Mouse (Mus musculus): ENCODE measurements around the gene Fam206a. TPM values are rescaled to one million over a fixed set of nuclear protein-coding genes. Genes with fewer than 3 reads are reported as not detected.

Gene Fam206a
- polyA plus RNA-seq, 1 experiment: 12.5 TPM

DNA sequence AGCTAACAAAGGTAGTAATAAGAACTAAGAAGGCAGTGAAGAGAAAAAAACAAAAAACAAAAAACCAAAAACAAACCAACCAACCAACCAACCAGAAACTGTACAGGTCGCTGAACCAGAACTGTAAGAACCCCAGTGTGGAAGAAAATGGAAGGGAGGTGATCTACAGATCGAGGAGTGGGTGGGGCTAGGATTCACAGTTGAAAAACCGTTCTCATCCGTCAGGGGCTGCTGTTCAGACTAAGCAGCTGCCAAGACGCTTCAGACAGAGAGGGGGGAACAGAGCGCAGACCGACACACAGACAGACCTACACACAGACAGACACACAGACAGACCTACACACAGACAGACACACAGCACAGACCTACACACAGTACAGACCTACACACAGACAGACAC lies 40.4 kb downstream of the Fam206a start:
- no peak for DNase-seq (ENCODE audit: extremely low spot score in 1 of 2, low spot score in 1 of 2)

DNA sequence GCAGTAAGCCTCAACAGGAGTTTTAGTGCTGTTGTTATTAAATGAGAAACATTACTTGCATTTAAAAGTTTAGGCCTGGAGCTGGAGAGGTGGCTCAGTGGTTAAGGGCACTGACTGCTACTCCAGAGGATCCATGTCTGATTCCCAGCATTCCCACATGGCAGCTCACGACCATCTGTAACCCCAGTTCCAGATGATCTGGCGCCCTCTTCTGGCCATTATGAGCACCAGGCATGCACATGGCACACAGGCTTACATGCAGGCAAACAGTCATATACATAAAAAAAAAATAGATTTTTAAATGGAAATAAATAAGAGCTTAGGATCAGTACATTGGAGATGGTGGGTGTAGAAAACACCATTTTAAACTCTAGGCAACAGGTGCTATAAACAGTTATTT lies 41.8 kb downstream of the Fam206a start:
- DNase-seq (ENCODE audit: extremely low spot score in 1 of 2, low spot score in 1 of 2): no peak

DNA sequence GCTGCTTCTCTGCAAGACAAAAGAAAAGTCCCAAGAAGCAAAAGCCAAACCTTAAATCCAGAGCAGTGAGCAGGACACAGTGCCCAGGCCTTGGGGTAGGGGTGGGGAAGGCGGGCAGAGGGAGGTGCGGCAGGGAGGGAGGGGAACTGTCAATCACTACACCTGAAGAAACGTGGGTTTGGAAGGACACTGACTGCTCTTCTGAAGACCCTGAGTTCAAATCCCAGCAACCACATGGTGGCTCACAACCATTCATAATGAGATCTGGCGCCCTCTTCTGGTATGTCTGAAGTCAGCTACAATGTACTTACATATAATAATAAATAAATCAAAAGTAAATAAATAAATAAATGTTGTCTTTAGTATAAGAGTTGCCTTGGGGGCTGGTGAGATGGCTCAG lies 42.8 kb downstream of the Fam206a start:
- DNase-seq (ENCODE audit: extremely low spot score in 1 of 2, low spot score in 1 of 2): no peak

DNA sequence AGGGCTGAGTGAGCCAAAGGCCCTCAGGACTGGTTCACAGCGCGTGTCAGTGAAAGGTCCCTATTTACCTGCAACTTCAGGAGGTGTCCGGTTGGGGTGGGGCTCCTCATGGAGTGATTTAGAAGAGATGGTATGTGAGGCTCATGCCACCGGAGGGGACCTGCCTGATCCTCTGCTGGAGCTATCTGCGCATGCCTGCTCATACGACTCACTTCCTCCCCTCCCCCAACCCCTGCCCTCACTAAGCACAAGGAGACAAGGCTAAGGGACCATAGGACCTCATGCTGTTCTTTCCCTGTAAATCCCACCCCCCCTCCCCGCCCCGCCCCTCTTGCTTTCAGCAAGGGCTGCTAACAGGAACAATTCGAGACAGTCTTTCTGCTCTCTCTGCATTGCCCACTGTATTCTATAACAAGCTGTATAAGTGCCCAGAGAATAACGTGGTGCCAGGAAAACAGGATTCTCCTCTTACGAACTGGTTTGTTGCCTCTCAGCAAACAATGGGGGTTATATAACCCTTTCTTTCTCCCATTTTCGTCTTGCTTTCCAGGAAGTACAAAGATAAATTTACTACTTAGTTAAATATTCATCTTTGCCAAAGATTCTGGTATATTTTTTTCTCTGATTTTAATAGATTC lies 43.9 kb downstream of the Fam206a start:
- DNase-seq (ENCODE audit: extremely low spot score in 1 of 2, low spot score in 1 of 2): no peak

DNA sequence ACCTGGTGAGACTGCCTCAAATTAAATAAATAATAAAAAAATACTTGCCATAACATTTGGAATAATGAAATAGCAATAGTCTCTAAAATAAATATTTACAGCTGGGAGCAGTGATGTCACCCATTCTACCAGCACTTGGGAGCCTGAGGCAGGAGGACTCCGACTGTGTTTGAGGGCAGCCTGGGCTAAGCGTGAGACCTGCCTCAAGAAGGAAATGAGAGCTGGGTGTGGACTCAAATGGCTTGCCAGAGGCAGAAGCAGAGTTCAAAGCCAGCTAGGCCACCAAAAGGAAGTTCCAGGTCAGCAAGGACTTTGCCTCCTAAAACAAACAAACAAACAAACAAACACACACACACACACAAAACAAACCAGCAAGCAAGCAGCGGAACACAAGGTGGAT lies 45.3 kb downstream of the Fam206a start:
- no peak for DNase-seq (ENCODE audit: extremely low spot score in 1 of 2, low spot score in 1 of 2)

DNA sequence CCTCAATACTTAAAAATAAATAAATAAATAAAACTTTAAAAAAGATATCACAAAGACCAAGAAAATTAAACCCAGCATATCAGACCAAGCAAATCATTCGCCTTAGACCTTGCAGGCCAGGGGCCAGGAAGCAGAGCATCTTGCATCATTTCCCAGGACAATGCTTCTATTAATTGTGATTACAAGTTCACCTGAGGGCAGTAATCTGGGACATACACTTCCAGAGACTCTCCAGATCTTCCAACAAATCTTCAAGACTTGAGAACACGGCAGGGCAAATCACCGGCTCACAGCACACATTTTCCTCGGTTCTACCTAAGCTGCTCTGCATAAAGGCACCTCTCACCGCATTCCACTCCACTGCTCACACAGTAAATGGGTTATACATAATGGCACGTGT lies 45.9 kb downstream of the Fam206a start:
- DNase-seq (ENCODE audit: extremely low spot score in 1 of 2, low spot score in 1 of 2): no peak

DNA sequence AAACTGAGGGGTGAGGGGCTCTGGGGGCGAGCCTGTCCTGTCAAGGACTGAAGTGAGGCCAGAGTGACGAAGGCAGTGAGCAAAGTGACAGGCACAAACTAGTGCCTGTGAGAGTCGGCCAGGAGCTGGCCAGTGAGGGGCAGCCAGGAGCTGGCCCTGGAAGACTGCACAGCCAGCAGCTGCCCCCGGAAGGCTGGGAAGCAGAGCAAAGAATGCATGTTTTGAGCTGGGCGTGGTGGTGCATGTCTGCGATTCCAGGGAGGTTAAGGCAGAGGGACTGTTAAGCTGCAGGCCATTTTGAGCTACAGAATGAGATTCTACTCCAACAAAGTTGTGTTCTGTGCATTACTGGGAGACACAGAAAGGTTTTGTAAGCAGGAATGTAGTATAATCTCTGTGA lies 48.6 kb downstream of the Fam206a start:
- no peak for DNase-seq (ENCODE audit: extremely low spot score in 1 of 2, low spot score in 1 of 2)

DNA sequence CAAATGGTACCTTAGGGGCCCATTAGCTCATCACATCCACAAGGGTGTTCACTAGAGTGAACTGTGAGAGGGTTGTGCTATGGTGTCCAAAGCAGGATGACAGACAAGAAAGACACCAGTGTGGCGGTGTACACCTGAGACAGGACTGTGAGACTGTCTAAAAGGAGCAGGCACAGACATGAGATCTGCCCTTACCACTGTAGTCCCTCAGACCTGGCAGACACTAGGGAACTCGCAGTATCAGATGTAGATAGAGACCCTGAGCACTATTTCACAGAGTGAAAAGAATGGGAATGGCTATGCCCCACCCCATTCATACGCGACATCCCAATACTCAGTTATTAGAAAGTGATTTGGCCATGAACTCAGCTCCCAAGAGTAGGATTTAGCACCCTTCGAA lies 53.8 kb downstream of the Fam206a start:
- no peak for DNase-seq (ENCODE audit: extremely low spot score in 1 of 2, low spot score in 1 of 2)

DNA sequence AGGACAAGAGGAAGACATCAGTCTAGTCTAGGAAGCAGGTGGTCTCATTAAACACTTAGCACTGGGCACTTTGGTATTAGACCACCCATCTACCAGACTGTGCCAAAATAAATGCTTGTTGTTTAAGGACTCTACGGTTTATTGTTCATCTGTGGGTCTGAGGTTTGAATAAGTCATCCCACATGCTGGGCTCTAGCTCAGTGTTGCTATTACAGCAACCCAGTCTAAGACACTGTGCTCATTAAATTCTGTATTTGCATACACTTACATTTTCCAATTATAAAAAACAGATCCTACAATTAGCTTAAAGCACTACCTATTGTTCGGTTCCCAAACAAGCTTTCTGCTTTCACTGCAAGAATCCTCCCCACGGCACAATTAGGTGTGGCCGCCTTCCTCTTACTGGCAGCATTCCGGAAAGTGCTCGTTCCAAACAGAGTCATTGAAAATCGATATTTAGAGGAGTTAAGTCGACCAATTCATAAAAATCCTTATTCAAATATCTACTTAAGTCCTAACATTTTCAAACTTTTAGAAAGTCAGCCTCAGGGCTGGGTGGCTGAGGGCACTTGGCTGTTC lies 54.3 kb downstream of the Fam206a start:
- no peak for DNase-seq (ENCODE audit: extremely low spot score in 1 of 2, low spot score in 1 of 2)

DNA sequence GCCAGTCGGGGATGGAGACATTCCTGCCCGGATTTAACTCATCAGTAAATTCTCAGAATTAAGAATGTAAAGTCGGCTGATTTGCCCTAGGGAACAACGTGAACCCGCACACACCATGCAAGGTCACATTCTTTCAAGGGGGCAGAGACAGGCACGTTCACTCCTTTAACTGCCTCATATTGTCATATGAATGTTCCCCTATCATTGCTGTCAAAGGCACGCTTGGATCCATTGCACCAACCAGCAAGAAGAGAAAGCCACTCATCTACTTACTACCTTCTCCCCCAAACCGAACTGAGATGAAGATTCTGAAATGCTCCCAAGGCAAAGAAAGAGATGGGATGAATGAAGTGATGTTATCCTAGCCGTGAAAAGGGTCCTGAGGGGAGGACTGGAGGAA lies 56.6 kb downstream of the Fam206a start:
- no peak for DNase-seq (ENCODE audit: extremely low spot score in 1 of 2, low spot score in 1 of 2)

Other genes starting within 250 kb of the Fam206a start
- gene Gm26657, start 62.3 kb upstream of the Fam206a start, polyA plus RNA-seq (2012; rRNA removed): not detected in 2 replicates
- 0.06 and 0.11 TPM in 2 replicates for gene Actl7b, start 60.9 kb upstream of the Fam206a start, polyA plus RNA-seq (2012; rRNA removed)
- gene Actl7a, start 58.9 kb upstream of the Fam206a start, polyA plus RNA-seq (2012; rRNA removed): not detected in 2 replicates
- gene Elp1, start within 50 bp of the Fam206a start, polyA plus RNA-seq (2012; rRNA removed): 65.2 and 67.4 TPM in 2 replicates
- 21.6 and 23.9 TPM in 2 replicates for gene Ctnnal1, start 62.8 kb downstream of the Fam206a start, polyA plus RNA-seq (2012; rRNA removed)
- gene Tmem245, start 145.1 kb downstream of the Fam206a start, polyA plus RNA-seq (2012; rRNA removed): 13.7 and 14.1 TPM in 2 replicates
- 78.7 and 79.7 TPM in 2 replicates for gene Frrs1l, start 188.0 kb downstream of the Fam206a start, polyA plus RNA-seq (2012; rRNA removed)